Mouse (Mus musculus): ENCODE results near the gene Hspg2. TPM values are rescaled to one million over a fixed set of nuclear protein-coding genes. Genes with fewer than 3 reads are reported as not detected.

The Hspg2 gene
- polyA plus RNA-seq, 1 experiment, result 16.9 TPM

- DNase-seq (ENCODE audit: low read depth), result peak; percentile 66
- TF ChIP-seq POLR2A (IDR thresholded peaks at IDR 0.05; ENCODE audit: borderline replicate concordance, extremely low read depth, insufficient read depth, insufficient read length, poor library complexity, severe bottlenecking) (no peak), CTCF (IDR thresholded peaks at IDR 0.05; ENCODE audit: borderline replicate concordance, extremely low read depth, insufficient read depth, insufficient read length) (no peak)
These were observed 16.0 kb downstream of the Hspg2 start for GRCm38 (mm10) chr4:137484586-137484985.

GRCm38 (mm10) chr4:137485258-137485960 lies 16.8 kb downstream of the Hspg2 start:
- TF ChIP-seq CTCF (IDR thresholded peaks at IDR 0.05; ENCODE audit: borderline replicate concordance, extremely low read depth, insufficient read depth, insufficient read length) (no peak), POLR2A (IDR thresholded peaks at IDR 0.05; ENCODE audit: borderline replicate concordance, extremely low read depth, insufficient read depth, insufficient read length, poor library complexity, severe bottlenecking) (no peak)
- no peak for DNase-seq (ENCODE audit: low read depth)

GRCm38 (mm10) chr4:137486081-137487014 lies 17.8 kb downstream of the Hspg2 start:
- TF ChIP-seq CTCF (IDR thresholded peaks at IDR 0.05; ENCODE audit: borderline replicate concordance, extremely low read depth, insufficient read depth, insufficient read length), result no peak
- TF ChIP-seq POLR2A (IDR thresholded peaks at IDR 0.05; ENCODE audit: borderline replicate concordance, extremely low read depth, insufficient read depth, insufficient read length, poor library complexity, severe bottlenecking), result no peak
- DNase-seq (ENCODE audit: low read depth), result peak; percentile 55

GRCm38 (mm10) chr4:137487286-137488000 lies 18.9 kb downstream of the Hspg2 start:
- no peak for TF ChIP-seq CTCF (IDR thresholded peaks at IDR 0.05; ENCODE audit: borderline replicate concordance, extremely low read depth, insufficient read depth, insufficient read length)
- TF ChIP-seq POLR2A (IDR thresholded peaks at IDR 0.05; ENCODE audit: borderline replicate concordance, extremely low read depth, insufficient read depth, insufficient read length, poor library complexity, severe bottlenecking), result no peak
- DNase-seq (ENCODE audit: low read depth), result no peak

- DNase-seq (ENCODE audit: low read depth), result peak; percentile 56
- no peak for TF ChIP-seq CTCF (IDR thresholded peaks at IDR 0.05; ENCODE audit: borderline replicate concordance, extremely low read depth, insufficient read depth, insufficient read length)
- no peak for TF ChIP-seq POLR2A (IDR thresholded peaks at IDR 0.05; ENCODE audit: borderline replicate concordance, extremely low read depth, insufficient read depth, insufficient read length, poor library complexity, severe bottlenecking)
These were observed 19.5 kb downstream of the Hspg2 start for GRCm38 (mm10) chr4:137488038-137488437.

- peak; percentile 67 for DNase-seq (ENCODE audit: low read depth)
- TF ChIP-seq POLR2A (IDR thresholded peaks at IDR 0.05; ENCODE audit: borderline replicate concordance, extremely low read depth, insufficient read depth, insufficient read length, poor library complexity, severe bottlenecking) (no peak), CTCF (IDR thresholded peaks at IDR 0.05; ENCODE audit: borderline replicate concordance, extremely low read depth, insufficient read depth, insufficient read length) (peak; percentile 55; the same call in 1 of the 2 replicates)
These were observed 20.2 kb downstream of the Hspg2 start for GRCm38 (mm10) chr4:137488571-137489303.

- no peak for DNase-seq (ENCODE audit: low read depth)
- TF ChIP-seq CTCF (IDR thresholded peaks at IDR 0.05; ENCODE audit: borderline replicate concordance, extremely low read depth, insufficient read depth, insufficient read length) (no peak), POLR2A (IDR thresholded peaks at IDR 0.05; ENCODE audit: borderline replicate concordance, extremely low read depth, insufficient read depth, insufficient read length, poor library complexity, severe bottlenecking) (no peak)
These were observed 21.4 kb downstream of the Hspg2 start for GRCm38 (mm10) chr4:137489996-137490395.

GRCm38 (mm10) chr4:137492563-137492962 lies 24.0 kb downstream of the Hspg2 start:
- DNase-seq (ENCODE audit: low read depth), result peak; percentile 35
- TF ChIP-seq POLR2A (IDR thresholded peaks at IDR 0.05; ENCODE audit: borderline replicate concordance, extremely low read depth, insufficient read depth, insufficient read length, poor library complexity, severe bottlenecking) (no peak), CTCF (IDR thresholded peaks at IDR 0.05; ENCODE audit: borderline replicate concordance, extremely low read depth, insufficient read depth, insufficient read length) (no peak)

- no peak for TF ChIP-seq POLR2A (IDR thresholded peaks at IDR 0.05; ENCODE audit: borderline replicate concordance, extremely low read depth, insufficient read depth, insufficient read length, poor library complexity, severe bottlenecking)
- no peak for TF ChIP-seq CTCF (IDR thresholded peaks at IDR 0.05; ENCODE audit: borderline replicate concordance, extremely low read depth, insufficient read depth, insufficient read length)
- no peak for DNase-seq (ENCODE audit: low read depth)
These were observed 24.6 kb downstream of the Hspg2 start for GRCm38 (mm10) chr4:137493187-137493586.

- DNase-seq (ENCODE audit: low read depth), result peak; percentile 86
These were observed 26.4 kb downstream of the Hspg2 start for GRCm38 (mm10) chr4:137494751-137495500.

More at GRCm38 (mm10) chr4:137494751-137495500, 26.4 kb downstream of the Hspg2 start:
- no peak for TF ChIP-seq CTCF (IDR thresholded peaks at IDR 0.05; ENCODE audit: borderline replicate concordance, extremely low read depth, insufficient read depth, insufficient read length)
- no peak for TF ChIP-seq POLR2A (IDR thresholded peaks at IDR 0.05; ENCODE audit: borderline replicate concordance, extremely low read depth, insufficient read depth, insufficient read length, poor library complexity, severe bottlenecking)
